9 mouse cellular contexts compared by ENCODE assay signal in the genomic region with DNA sequence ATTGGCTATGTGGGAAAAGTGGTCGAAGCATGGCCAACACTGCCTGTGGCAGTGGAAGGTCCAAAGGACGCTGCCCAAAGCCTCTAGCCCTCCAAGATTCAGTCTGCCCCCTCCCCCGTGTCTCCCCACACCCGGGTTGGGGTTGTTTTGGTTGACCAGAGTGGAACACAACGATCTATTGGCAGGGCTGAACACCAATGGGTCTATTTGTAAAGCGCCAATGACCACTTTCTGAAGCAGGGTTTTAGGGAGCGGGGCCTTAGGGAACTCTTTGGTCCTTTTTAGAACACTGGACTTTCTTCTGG. TPM values are rescaled to one million over a fixed set of nuclear protein-coding genes. Genes with fewer than 3 reads are reported as not detected.
DNase-seq lines count a peak whose midpoint lies in the region; ATAC-seq and TF ChIP-seq lines count a peak whose summit lies in the region.
"Had no signal": no experiment of that assay in that cellular context is flagged by ENCODE, and none has a peak within 500 bp of the region (broad histone marks: within the 10 kb centered on the region; RNA-seq: fewer than 3 reads in every experiment).

No protein-coding gene starts in this region.

- no peak for TF ChIP-seq EP300 in liver, postnatal 0 days (IDR thresholded peaks at IDR 0.05; ENCODE audit: low read depth)

- no peak overlapping the region for H3K27ac ChIP-seq in heart, embryonic 11.5 days (ENCODE audit: low read depth, low read length)
- no peak overlapping the region for H3K27ac ChIP-seq in embryonic facial prominence, embryonic 13.5 days
- H3K27ac ChIP-seq in hindbrain, embryonic 11.5 days (ENCODE audit: low read depth, low read length): no peak overlapping the region
- 0 out of 2 replicates have a peak overlapping the region, but pooled peaks have one; percentile 78 for H3K27ac ChIP-seq in liver, postnatal 0 days (ENCODE audit: low read depth)

- peak overlapping the region; percentile 81 for H3K4me2 ChIP-seq in heart, embryonic 11.5 days
- peak overlapping the region; percentile 69 for H3K4me2 ChIP-seq in embryonic facial prominence, embryonic 13.5 days
- no peak overlapping the region for H3K4me2 ChIP-seq in hindbrain, embryonic 11.5 days (replicated peaks; ENCODE audit: low read depth, low read length)
- peak overlapping the region; percentile 69 for H3K4me2 ChIP-seq in liver, postnatal 0 days (ENCODE audit: low read depth, low read length)

- peak overlapping the region; percentile 53 for H3K4me3 ChIP-seq in heart, embryonic 11.5 days (ENCODE audit: low read depth, low read length)
- peak overlapping the region; percentile 4 for H3K4me3 ChIP-seq in embryonic facial prominence, embryonic 13.5 days
- H3K4me3 ChIP-seq in hindbrain, embryonic 11.5 days (ENCODE audit: low read depth, low read length): 0 out of 2 replicates have a peak overlapping the region, but pooled peaks have one; percentile 1
- H3K4me3 ChIP-seq in liver, postnatal 0 days (ENCODE audit: low read depth, low read length): 0 out of 2 replicates have a peak overlapping the region, but pooled peaks have one; percentile 60

- no peaks in the 10 kb centered on the region for H3K36me3 ChIP-seq in heart, embryonic 11.5 days (ENCODE audit: control insufficient read depth, insufficient read depth, low read length)
- peaks cover 5% of the 10 kb centered on the region; the same call in 1 of the 2 replicates for H3K36me3 ChIP-seq in embryonic facial prominence, embryonic 13.5 days
- H3K36me3 ChIP-seq in hindbrain, embryonic 11.5 days (ENCODE audit: control insufficient read depth, insufficient read depth, low read length): no peaks in the 10 kb centered on the region
- no peaks in the 10 kb centered on the region for H3K36me3 ChIP-seq in liver, postnatal 0 days (replicated peaks; ENCODE audit: insufficient read depth, low read length)

- WGBS in heart, embryonic 11.5 days (ENCODE audit: insufficient replicate concordance): 14% methylated on average over 7 of the region's 7 CpGs
- 12% methylated on average over 7 of the region's 7 CpGs for WGBS in embryonic facial prominence, embryonic 13.5 days
- 11% methylated on average over 7 of the region's 7 CpGs for WGBS in hindbrain, embryonic 11.5 days
- WGBS in liver, postnatal 0 days (ENCODE audit: insufficient replicate concordance): 20% methylated on average over 7 of the region's 7 CpGs

- H3K9me3 ChIP-seq in heart, embryonic 11.5 days (replicated peaks; ENCODE audit: control insufficient read depth, low read length): no peaks in the 10 kb centered on the region
- no peaks in the 10 kb centered on the region for H3K9me3 ChIP-seq in embryonic facial prominence, embryonic 13.5 days
- H3K9me3 ChIP-seq in hindbrain, embryonic 11.5 days (ENCODE audit: control insufficient read depth, low read length): no peaks in the 10 kb centered on the region
- no peaks in the 10 kb centered on the region for H3K9me3 ChIP-seq in liver, postnatal 0 days (ENCODE audit: low read length)

- peaks cover 6% of the 10 kb centered on the region; the same call in 1 of the 2 replicates for H3K4me1 ChIP-seq in heart, embryonic 11.5 days (ENCODE audit: control insufficient read depth, insufficient read depth, low read length)
- peaks cover 39% of the 10 kb centered on the region for H3K4me1 ChIP-seq in embryonic facial prominence, embryonic 13.5 days
- H3K4me1 ChIP-seq in hindbrain, embryonic 11.5 days (replicated peaks; ENCODE audit: control insufficient read depth, insufficient read depth, low read length): 0 out of 2 replicates have a peak, but pooled peaks cover 4% of the 10 kb centered on the region
- peaks cover 5% of the 10 kb centered on the region; the same call in 1 of the 2 replicates for H3K4me1 ChIP-seq in liver, postnatal 0 days (ENCODE audit: insufficient read depth)

- no peak for TF ChIP-seq CTCF in liver, postnatal 0 days (IDR thresholded peaks at IDR 0.05; ENCODE audit: low read depth)

- H3K9ac ChIP-seq in heart, embryonic 11.5 days (ENCODE audit: low read depth, low read length): no peak overlapping the region
- H3K9ac ChIP-seq in embryonic facial prominence, embryonic 13.5 days: no peak overlapping the region
- H3K9ac ChIP-seq in hindbrain, embryonic 11.5 days (ENCODE audit: low read depth, low read length): no peak overlapping the region
- no peak overlapping the region for H3K9ac ChIP-seq in liver, postnatal 0 days (replicated peaks)

- peaks cover 45% of the 10 kb centered on the region for H3K27me3 ChIP-seq in heart, embryonic 11.5 days (ENCODE audit: control insufficient read depth, insufficient read depth, low read length)
- peaks cover 32% of the 10 kb centered on the region for H3K27me3 ChIP-seq in embryonic facial prominence, embryonic 13.5 days
- H3K27me3 ChIP-seq in hindbrain, embryonic 11.5 days (ENCODE audit: control insufficient read depth, insufficient read depth, low read length): peaks cover 34% of the 10 kb centered on the region
- peaks cover 23% of the 10 kb centered on the region for H3K27me3 ChIP-seq in liver, postnatal 0 days (ENCODE audit: insufficient read depth, low read length)

- ATAC-seq in heart, embryonic 11.5 days (replicated peaks; ENCODE audit: insufficient number of reproducible peaks, low FRiP score, low TSS enrichment): no peak
- no peak for ATAC-seq in embryonic facial prominence, embryonic 13.5 days (ENCODE audit: insufficient number of reproducible peaks, insufficient read depth, low FRiP score, low TSS enrichment, low read depth)
- no peak for ATAC-seq in hindbrain, embryonic 11.5 days (ENCODE audit: low FRiP score)
- no peak for ATAC-seq in liver, postnatal 0 days
- ATAC-seq in monocyte, adult 5-6 weeks (replicated peaks; ENCODE audit: insufficient number of reproducible peaks, low FRiP score, low TSS enrichment, poor library complexity, severe bottlenecking): no peak

- no peak for DNase-seq in heart, adult 18-20 months
- no peak for DNase-seq in hindbrain, embryonic 11.5 days (ENCODE audit: low spot score)
- peak; percentile 22 for DNase-seq in liver, postnatal 0 days
- DNase-seq in urinary bladder, adult 18-20 months (ENCODE audit: low spot score in 2 of 2): no peak
- no peak for DNase-seq in ovary, postnatal 10 days (ENCODE audit: low spot score)

RNA-seq across cellular contexts. Expression of a gene that starts 1.0 kb away (rescaled TPM):
- 157 and 167 TPM in 2 replicates for polyA plus RNA-seq in heart, embryonic 11.5 days (2014; fragmentation: Nextera tagmentation; extraction: Ambion mirVana)
- total RNA-seq in heart, adult 18-20 months (2021): 10 to 100 TPM; 90.2 to 91.3 TPM
- 206 and 279 TPM in 2 replicates for polyA plus RNA-seq in embryonic facial prominence, embryonic 13.5 days (2015; fragmentation: Nextera tagmentation; extraction: Ambion mirVana)
- polyA plus RNA-seq in hindbrain, embryonic 11.5 days (2014; fragmentation: Nextera tagmentation; extraction: Ambion mirVana): 62.2 and 65.1 TPM in 2 replicates
- polyA plus RNA-seq in liver, postnatal 0 days (2015; fragmentation: Nextera tagmentation; extraction: Ambion mirVana): 124 and 135 TPM in 2 replicates
- not detected in 3 replicates for total RNA-seq in monocyte, adult 5-6 weeks (2017)
- total RNA-seq: CH12.LX had no signal

Comparison
In these comparisons a context has a peak if more than half of its experiments do, and no peak if none do; other contexts are left out.
1. H3K4me3 ChIP-seq: peak in every context shown above with its lines; median percentile 60 in liver, postnatal 0 days; 53 in heart, embryonic 11.5 days; 4 in embryonic facial prominence, embryonic 13.5 days; 1 in hindbrain, embryonic 11.5 days.